13 mouse cellular contexts compared by ENCODE assay signal in genomic region chr8:116229654-116230136, GRCm38 (mm10).
DNase-seq lines count a peak whose midpoint lies in the region; ATAC-seq and TF ChIP-seq lines count a peak whose summit lies in the region.
"Had no signal": no experiment of that assay in that cellular context is flagged by ENCODE, and none has a peak within 500 bp of the region (broad histone marks: within the 10 kb centered on the region; RNA-seq: fewer than 3 reads in every experiment).

No protein-coding gene starts in this region.

- H3K4me3 ChIP-seq in hindbrain, embryonic 12.5 days, result no peak overlapping the region
- no peak overlapping the region for H3K4me3 ChIP-seq in hindbrain, postnatal 0 days (ENCODE audit: low read length)
- no peak overlapping the region for H3K4me3 ChIP-seq in forebrain, embryonic 14.5 days (ENCODE audit: low read depth, low read length)
- H3K4me3 ChIP-seq in lung, embryonic 15.5 days, result no peak overlapping the region
- H3K4me3 ChIP-seq in neural tube, embryonic 14.5 days (ENCODE audit: low read depth, low read length), result no peak overlapping the region
- H3K4me3 ChIP-seq: erythroblast, embryonic 14.5 days; heart, adult 2 months; hindbrain, embryonic 15.5 days; limb, embryonic 12.5 days had no signal

- no peak overlapping the region for H3K9ac ChIP-seq in hindbrain, embryonic 12.5 days
- no peak overlapping the region for H3K9ac ChIP-seq in hindbrain, postnatal 0 days (replicated peaks; ENCODE audit: low read length)
- H3K9ac ChIP-seq in forebrain, embryonic 14.5 days (ENCODE audit: low read length), result no peak overlapping the region
- H3K9ac ChIP-seq in lung, embryonic 15.5 days, result no peak overlapping the region
- H3K9ac ChIP-seq in neural tube, embryonic 14.5 days (replicated peaks; ENCODE audit: low read depth, low read length), result no peak overlapping the region
- H3K9ac ChIP-seq: hindbrain, embryonic 15.5 days; limb, embryonic 12.5 days had no signal

- intact Hi-C loops in left cerebral cortex, postnatal 4 days (cut with DNase I), result no loop called here

- WGBS in hindbrain, embryonic 12.5 days, result 12% methylated on average over 5 of the region's 5 CpGs
- WGBS in hindbrain, postnatal 0 days, result 18% methylated on average over 5 of the region's 5 CpGs
- WGBS in forebrain, embryonic 14.5 days, result 2% methylated on average over 5 of the region's 5 CpGs
- 9% methylated on average over 5 of the region's 5 CpGs for WGBS in lung, embryonic 15.5 days
- 5% methylated on average over 5 of the region's 5 CpGs for WGBS in neural tube, embryonic 14.5 days

- no peak overlapping the region for H3K27ac ChIP-seq in hindbrain, embryonic 12.5 days
- no peak overlapping the region for H3K27ac ChIP-seq in hindbrain, postnatal 0 days
- 0 out of 2 replicates have a peak overlapping the region, but pooled peaks have one; percentile 24 for H3K27ac ChIP-seq in forebrain, embryonic 14.5 days (ENCODE audit: low read depth, low read length)
- H3K27ac ChIP-seq in lung, embryonic 15.5 days, result peak overlapping the region; percentile 78
- H3K27ac ChIP-seq in neural tube, embryonic 14.5 days (ENCODE audit: low read depth, low read length), result no peak overlapping the region
- H3K27ac ChIP-seq: heart, adult 2 months; hindbrain, embryonic 15.5 days; limb, embryonic 12.5 days had no signal

- no peaks in the 10 kb centered on the region for H3K36me3 ChIP-seq in hindbrain, embryonic 12.5 days
- no peaks in the 10 kb centered on the region for H3K36me3 ChIP-seq in hindbrain, postnatal 0 days (ENCODE audit: insufficient read depth, low read length)
- no peaks in the 10 kb centered on the region for H3K36me3 ChIP-seq in forebrain, embryonic 14.5 days (ENCODE audit: control insufficient read depth, insufficient read depth, low read length)
- H3K36me3 ChIP-seq in lung, embryonic 15.5 days, result no peaks in the 10 kb centered on the region
- no peaks in the 10 kb centered on the region for H3K36me3 ChIP-seq in neural tube, embryonic 14.5 days (ENCODE audit: control insufficient read depth, insufficient read depth, low read length)
- H3K36me3 ChIP-seq: hindbrain, embryonic 15.5 days; limb, embryonic 12.5 days had no signal

- H3K27me3 ChIP-seq in hindbrain, embryonic 12.5 days, result peaks cover 22% of the 10 kb centered on the region
- no peaks in the 10 kb centered on the region for H3K27me3 ChIP-seq in hindbrain, postnatal 0 days (ENCODE audit: insufficient read depth, low read length)
- no peaks in the 10 kb centered on the region for H3K27me3 ChIP-seq in forebrain, embryonic 14.5 days (replicated peaks; ENCODE audit: control insufficient read depth, insufficient read depth, low read length)
- no peaks in the 10 kb centered on the region for H3K27me3 ChIP-seq in lung, embryonic 15.5 days
- H3K27me3 ChIP-seq in neural tube, embryonic 14.5 days (ENCODE audit: control insufficient read depth, insufficient read depth, low read length), result no peaks in the 10 kb centered on the region

- no peak overlapping the region for H3K4me2 ChIP-seq in hindbrain, embryonic 12.5 days (replicated peaks)
- no peak overlapping the region for H3K4me2 ChIP-seq in hindbrain, postnatal 0 days (ENCODE audit: low read depth, low read length)
- no peak overlapping the region for H3K4me2 ChIP-seq in forebrain, embryonic 14.5 days (ENCODE audit: low read length)
- H3K4me2 ChIP-seq in lung, embryonic 15.5 days, result peak overlapping the region; percentile 3; the same call in 1 of the 2 replicates
- H3K4me2 ChIP-seq in neural tube, embryonic 14.5 days (ENCODE audit: low read depth, low read length), result no peak overlapping the region
- H3K4me2 ChIP-seq: hindbrain, embryonic 15.5 days; limb, embryonic 12.5 days had no signal

- no peak for TF ChIP-seq CTCF in hindbrain, postnatal 0 days (IDR thresholded peaks at IDR 0.05; ENCODE audit: low read depth)

- no peaks in the 10 kb centered on the region for H3K9me3 ChIP-seq in hindbrain, embryonic 12.5 days (replicated peaks)
- H3K9me3 ChIP-seq in hindbrain, postnatal 0 days (ENCODE audit: low read length), result no peaks in the 10 kb centered on the region
- no peaks in the 10 kb centered on the region for H3K9me3 ChIP-seq in forebrain, embryonic 14.5 days (replicated peaks; ENCODE audit: control insufficient read depth, low read length)
- H3K9me3 ChIP-seq in lung, embryonic 15.5 days, result no peaks in the 10 kb centered on the region
- no peaks in the 10 kb centered on the region for H3K9me3 ChIP-seq in neural tube, embryonic 14.5 days (ENCODE audit: control insufficient read depth, low read length)
- H3K9me3 ChIP-seq: hindbrain, embryonic 15.5 days; limb, embryonic 12.5 days had no signal

- no peak for DNase-seq in hindbrain, postnatal 0 days (ENCODE audit: low spot score)
- DNase-seq in forebrain, embryonic 14.5 days (ENCODE audit: low spot score), result peak; percentile 72
- no peak for DNase-seq in heart, adult 18-20 months
- DNase-seq in left cerebral cortex, postnatal 4 days, result no peak
- DNase-seq in gastrocnemius, postnatal 4 days (ENCODE audit: low spot score in 2 of 2), result no peak
- DNase-seq: cerebellum, adult 9-11 months; heart, adult 2 months had no signal

- ATAC-seq in hindbrain, embryonic 12.5 days (ENCODE audit: low FRiP score), result peak; percentile 66
- no peak for ATAC-seq in hindbrain, postnatal 0 days
- peak; percentile 85 for ATAC-seq in forebrain, embryonic 14.5 days
- peak; percentile 91 for ATAC-seq in lung, embryonic 15.5 days (ENCODE audit: borderline replicate concordance, extremely low read depth, low FRiP score, low TSS enrichment)
- peak; percentile 44; the same call in 1 of the 2 replicates for ATAC-seq in neural tube, embryonic 14.5 days (ENCODE audit: low read depth)

- no peaks in the 10 kb centered on the region for H3K4me1 ChIP-seq in hindbrain, embryonic 12.5 days
- H3K4me1 ChIP-seq in hindbrain, postnatal 0 days (ENCODE audit: insufficient read depth, low read length), result no peaks in the 10 kb centered on the region
- H3K4me1 ChIP-seq in forebrain, embryonic 14.5 days (ENCODE audit: control insufficient read depth, insufficient read depth, low read length), result 0 out of 2 replicates have a peak, but pooled peaks cover 6% of the 10 kb centered on the region
- peaks cover 14% of the 10 kb centered on the region for H3K4me1 ChIP-seq in lung, embryonic 15.5 days
- no peaks in the 10 kb centered on the region for H3K4me1 ChIP-seq in neural tube, embryonic 14.5 days (ENCODE audit: control insufficient read depth, insufficient read depth, low read length)

Comparison
In these comparisons a context has a peak if more than half of its experiments do, and no peak if none do; other contexts are left out.
1. H3K27ac ChIP-seq: peak in forebrain, embryonic 14.5 days (single experiment) and lung, embryonic 15.5 days (single experiment); none in hindbrain, embryonic 12.5 days (single experiment), hindbrain, postnatal 0 days (single experiment) and neural tube, embryonic 14.5 days (single experiment).